Mouse (Mus musculus) 3134 (cell line): Measurements from ENCODE around the gene Stat3.

Experiments
- DNase-seq: peaks from one replicate; pipeline ENCODE4 v3.0.0-alpha.2; 2011; ENCODE audit warnings: low spot score; ENCODE audit not compliant: insufficient read length; ENCODE audit errors: extremely low read depth

The Stat3 gene

DNA sequence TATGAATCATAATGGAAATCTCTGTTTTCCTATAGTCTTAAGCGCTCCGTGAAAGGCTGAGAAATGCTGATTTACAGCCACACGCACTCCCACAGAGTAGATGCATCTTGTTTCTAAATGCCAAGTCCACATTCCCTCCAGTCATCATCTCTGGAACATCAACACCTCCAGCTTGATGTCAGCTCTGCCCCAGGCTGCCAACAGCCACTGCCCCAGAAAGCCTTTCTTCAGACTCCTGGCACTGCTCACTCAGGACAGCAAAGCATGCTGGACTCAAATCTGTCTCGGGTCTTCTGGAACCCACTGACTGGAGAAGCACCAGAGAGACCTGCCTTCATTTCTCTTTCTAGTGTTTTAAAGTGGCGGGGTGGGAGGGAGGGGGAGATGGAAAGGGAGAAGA is 46.9 kb downstream of the Stat3 start:
- no peak for DNase-seq

DNA sequence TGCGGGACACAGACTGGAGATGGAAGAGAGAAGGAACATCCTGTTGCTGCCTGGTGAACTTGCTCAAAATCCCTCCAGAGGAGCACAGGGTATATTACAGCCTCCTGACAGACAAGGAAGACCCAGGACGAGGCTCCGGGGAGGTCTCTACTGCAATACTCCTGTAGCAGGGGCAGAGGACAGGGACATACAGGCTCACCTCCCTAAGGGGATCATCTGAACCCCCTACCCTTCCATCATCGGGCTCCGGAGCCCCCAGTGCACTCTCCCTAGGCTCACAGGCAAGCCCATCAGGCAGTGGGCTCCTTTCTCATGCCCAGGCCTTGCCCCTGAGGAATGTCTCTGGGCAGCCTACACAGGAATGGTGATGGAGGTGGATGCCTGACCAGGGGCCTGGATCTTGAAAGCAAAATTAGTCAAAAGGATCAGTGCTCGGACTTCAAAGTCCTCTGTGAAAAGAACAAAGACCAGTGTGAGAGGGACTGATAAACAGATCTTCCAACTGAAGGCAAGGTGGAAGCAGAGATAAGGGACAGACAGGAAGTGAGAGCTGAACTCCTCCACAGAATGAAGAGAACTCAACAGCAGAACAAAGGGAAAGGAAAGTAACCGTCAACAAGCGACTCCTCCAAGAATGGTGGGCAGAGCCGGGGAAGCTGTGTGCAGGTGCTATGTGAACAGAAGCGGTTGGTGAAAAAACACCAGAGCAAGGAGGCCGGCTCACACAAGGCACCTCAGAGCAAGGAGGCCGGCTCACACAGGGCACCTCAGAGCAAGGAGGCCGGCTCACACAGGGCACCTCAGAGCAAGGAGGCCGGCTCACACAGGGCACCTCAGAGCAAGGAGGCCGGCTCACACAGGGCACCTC is 47.9 kb downstream of the Stat3 start:
- DNase-seq = no peak

GRCm38 (mm10) chr11:100890481-100890880 is 48.9 kb downstream of the Stat3 start:
- DNase-seq = no peak

DNA sequence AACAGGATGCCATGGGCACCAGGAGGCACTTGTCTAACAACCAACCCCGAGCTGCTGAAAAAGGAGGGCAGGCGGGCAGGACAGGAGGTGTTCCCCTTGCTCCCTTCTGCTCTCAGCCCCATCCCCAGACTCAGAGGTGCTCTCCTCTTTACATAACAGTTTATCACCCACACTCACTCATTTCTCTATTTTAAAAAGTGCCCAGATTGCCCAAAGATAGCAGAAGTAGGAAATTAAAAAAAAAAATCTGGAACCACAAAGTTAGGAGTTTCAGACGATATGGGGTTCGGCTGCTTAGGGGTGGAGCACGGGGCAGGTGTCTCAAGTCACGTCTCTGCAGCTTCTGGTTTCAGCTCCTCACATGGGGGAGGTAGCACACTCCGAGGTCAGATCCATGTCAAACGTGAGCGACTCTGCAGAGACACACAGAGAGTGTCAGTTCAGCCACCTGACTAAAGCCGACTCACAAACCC is 51.0 kb downstream of the Stat3 start:
- no peak for DNase-seq

- DNase-seq = no peak
Measured at GRCm38 (mm10) chr11:100887764-100888163, 51.6 kb downstream of the Stat3 start.

DNA sequence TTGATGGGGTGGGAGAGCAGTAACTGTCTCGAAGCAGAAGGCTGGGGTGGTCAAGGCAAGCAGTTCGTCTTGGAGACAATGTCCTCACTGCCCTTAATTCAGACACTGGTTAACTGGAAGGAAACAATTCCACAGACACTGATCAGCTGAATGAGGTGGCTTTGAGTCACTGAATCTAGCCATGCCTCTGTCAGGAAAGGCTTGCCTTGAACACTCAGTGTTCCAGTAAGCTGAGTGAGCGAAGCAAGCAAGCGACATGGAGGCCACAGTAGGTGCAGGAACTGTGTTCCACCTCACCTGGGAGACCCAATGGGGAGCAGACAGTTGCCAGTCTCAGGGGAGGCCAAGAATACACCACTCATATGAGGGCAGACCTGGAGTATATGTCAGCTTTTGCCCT is 52.1 kb downstream of the Stat3 start:
- DNase-seq = no peak

DNA sequence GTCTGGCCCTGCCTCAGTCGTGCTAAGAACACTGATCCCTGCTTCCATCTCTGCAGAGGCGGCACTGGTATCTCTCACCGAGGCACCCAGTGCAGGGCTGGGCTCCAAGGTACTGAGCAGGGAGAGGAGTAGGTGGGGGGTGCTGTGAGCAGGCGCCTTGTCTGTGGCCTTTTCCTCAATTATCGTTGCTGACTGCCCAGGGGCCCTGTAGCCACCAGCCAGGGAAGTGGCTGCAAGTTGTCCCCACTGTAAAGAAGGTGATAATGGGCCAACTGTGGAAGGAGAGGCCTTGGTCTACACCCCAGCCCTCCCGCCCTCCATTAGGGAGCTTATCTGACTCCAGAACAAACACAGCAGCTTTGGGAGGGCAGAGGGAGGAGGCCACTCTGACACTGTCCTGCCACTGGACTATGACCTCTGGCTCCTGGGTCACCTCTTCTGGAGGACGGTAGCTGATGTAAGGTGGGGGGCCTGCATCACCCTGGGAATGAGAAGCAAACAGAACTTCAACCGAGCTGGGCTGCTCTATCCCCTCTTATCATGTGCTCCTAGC is 53.1 kb downstream of the Stat3 start:
- DNase-seq = no peak

DNA sequence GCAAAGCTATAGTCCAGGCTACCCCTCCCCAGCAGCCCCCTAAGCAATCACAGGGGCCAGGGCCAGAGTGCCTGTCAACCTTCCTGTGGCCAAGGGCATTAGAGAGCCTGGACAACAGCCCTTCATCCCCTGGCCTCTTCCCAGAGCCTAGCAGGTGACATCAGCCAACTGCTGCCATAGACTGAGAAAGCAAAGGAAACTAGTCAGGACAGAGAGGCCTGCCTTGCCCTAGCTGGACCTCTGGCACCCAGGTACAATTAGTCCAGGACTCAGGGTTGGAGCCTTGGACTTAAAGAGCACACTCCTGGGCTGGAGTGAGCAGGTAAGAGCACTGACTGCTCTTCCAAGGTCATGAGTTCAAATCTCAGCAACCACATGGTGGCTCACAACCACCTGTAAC is 53.9 kb downstream of the Stat3 start:
- DNase-seq = no peak

GRCm38 (mm10) chr11:100883640-100884039 is 55.7 kb downstream of the Stat3 start:
- no peak for DNase-seq

- no peak for DNase-seq
Measured at GRCm38 (mm10) chr11:100879321-100880078, 59.8 kb downstream of the Stat3 start.

DNA sequence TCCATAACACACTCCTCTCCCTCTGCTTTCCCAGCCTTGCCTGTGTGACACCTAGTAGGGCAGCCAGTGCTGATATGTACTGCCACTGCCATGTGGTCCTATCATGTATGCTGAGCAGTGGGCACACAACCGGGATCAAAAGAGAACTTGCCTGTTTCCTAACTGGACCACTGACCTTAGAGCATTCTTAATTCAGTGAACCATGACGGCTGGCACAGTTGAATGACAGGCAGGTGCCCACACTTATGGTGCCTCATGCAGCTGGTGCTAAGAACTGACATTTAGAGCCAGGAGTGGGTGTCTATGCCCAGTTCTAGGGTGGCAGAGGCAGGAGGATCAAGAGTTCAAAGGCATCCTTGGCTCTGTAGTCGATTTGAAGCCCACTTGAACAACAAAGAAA is 63.6 kb downstream of the Stat3 start:
- DNase-seq = no peak

GRCm38 (mm10) chr11:100870968-100871350 is 68.4 kb downstream of the Stat3 start:
- DNase-seq = no peak

GRCm38 (mm10) chr11:100870256-100870967 is 68.9 kb downstream of the Stat3 start:
- no peak for DNase-seq

DNA sequence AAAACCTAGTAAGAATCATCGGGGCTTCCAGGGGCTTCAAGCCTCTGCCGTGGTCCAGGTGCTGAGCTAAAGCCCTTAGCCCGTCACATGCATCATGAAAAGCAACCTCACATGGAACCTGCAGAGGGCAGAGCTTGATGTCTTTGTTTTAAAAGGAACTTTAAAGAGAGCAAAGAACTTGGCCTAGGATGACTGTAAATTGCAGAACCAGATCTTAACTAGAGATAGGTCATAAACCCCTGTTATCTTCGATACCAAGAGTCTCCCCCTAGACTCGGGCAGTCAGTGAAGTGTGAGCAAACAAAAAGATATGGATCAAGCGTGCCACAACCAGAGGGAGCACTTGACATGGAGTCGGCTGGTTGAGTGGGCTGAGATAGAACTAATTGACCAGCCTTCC is 73.7 kb downstream of the Stat3 start:
- no peak for DNase-seq

- no peak for DNase-seq
Measured at GRCm38 (mm10) chr11:100863141-100863540, 76.2 kb downstream of the Stat3 start.

- no peak for DNase-seq
Measured at GRCm38 (mm10) chr11:100861836-100862235, 77.5 kb downstream of the Stat3 start.

DNA sequence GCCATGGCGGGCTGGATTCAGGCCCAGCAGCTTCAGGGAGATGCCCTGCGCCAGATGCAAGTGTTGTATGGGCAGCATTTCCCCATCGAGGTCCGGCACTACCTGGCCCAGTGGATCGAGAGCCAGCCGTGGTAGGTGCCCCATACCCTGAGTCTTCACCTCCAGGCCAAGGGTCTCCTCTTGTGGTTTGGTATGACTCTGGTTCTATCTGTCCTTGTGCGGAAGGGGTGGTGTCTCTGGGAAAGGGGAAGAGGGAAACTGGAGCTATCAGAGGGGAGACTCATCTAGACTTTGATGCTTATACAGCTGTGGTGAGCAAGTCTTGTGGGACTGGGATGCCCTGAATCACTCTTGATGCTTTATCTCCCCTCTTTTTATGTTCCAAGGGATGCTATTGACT is 78.0 kb downstream of the Stat3 start:
- DNase-seq = no peak

DNA sequence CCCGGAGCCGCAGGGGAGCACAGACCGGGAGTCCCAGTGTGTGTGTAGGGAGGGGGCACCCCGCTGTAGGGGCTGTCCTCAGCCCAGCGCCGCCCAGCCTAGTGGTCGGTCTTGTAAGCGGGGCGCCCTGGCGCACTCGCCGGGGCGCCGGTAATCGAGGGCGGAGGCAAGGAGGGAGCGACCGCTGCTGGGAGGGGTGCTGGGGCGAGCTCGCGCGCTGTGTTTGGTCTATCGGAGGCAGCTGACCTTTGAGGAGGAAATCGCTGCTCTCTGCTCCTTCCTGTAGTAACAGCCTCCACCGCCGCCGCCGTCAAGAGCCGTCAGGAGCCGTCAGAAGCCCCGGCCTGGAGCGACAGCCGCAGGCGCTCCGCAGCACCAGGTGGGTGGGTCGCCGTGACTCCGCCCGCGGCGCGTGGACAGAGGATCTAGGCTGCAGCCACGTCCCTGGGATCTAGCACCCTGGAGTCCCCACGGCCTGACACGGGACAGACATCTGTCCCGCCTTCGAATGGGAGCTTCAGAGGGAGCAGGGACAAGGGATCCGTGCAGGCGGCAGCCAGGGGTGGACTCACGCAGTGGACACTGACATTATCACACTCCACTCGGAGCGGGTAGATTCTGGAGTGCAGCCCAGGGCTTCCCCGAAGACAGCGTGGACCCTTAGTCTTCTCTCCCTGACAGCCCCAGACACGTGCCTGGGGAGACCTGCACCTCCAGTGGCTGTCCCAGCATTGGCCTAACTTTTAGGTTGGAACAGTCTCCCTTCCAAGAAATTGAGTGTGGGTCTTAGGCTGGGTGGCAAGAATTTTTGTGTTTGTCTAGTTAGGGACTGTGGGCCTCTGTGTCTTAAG is 78.9 kb downstream of the Stat3 start:
- DNase-seq = peak; percentile 92

- DNase-seq = no peak
Measured at GRCm38 (mm10) chr11:100859579-100860075, 79.7 kb downstream of the Stat3 start.
